Mouse (Mus musculus) hematopoietic stem cell, adult 5-6 weeks (primary cell): ENCODE measurements around the gene Ppp1r12b. TPM values are rescaled to one million over a fixed set of nuclear protein-coding genes. Genes with fewer than 3 reads are reported as not detected.

Source experiments
- ATAC-seq, 2 experiments: fragments of 125-278 bp in 1 of 2; replicated peaks in 1 of 2; 2 replicates each; pipeline ENCODE4 v1.8.0; 2016 to 2017; ENCODE audit warnings: inconsistent platforms in 2 of 2, mild to moderate bottlenecking in 2 of 2, moderate number of reproducible peaks in 2 of 2, low read depth in 1 of 2, moderate TSS enrichment in 1 of 2; ENCODE audit not compliant: low FRiP score in 2 of 2, poor library complexity in 2 of 2, severe bottlenecking in 2 of 2, insufficient read depth in 1 of 2, low TSS enrichment in 1 of 2
- total RNA-seq: library from RNA; stranded (forward); fragments of 172-1452, 232-1000 nt; gene quantifications from 2 replicates; pipeline ENCODE4 v1.2.3, GENCODE M21; 2017

The Ppp1r12b gene
- total RNA-seq, 1 experiment from 2014 or later: 9.3 TPM

DNA sequence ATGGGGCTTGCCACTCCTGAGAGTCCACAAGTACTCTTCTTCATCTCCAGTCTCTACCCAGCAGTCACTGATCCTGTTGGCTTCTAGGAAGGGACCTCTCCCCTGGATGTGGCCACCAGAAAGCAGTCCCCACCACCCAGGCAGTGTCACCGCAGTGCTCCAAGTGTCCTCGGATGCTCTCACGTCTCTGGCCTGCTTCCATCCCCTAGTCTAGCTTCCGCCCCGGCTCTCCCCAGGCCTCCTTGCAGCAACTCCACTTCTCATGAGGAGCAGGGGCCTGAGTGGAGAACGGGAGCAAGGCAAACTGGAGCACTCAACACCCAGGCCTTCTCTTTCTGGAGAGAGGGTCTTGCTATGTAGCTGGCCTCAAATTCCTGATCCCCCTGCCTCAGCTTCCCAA lies 196.6 kb downstream of the Ppp1r12b start:
- no peak for ATAC-seq

DNA sequence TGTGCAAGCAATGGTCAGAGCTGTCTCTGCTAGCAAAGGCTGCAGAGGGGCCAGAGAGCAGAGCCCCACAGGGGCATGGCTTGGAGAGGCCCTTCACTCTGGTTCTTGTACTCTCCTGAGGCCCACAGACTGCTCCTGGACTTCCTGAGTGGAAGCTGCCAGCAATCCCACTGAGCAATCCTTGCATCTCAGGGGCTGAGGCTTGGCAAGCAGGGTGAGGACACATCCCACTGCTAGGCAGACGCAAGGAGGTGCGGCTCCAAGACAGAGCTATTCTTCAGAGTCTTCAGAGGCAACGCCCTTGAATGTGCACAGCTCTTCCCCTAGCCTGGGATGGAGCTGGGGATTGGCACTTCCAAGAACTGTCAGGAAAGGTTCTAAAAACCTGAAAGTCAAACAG lies 198.5 kb downstream of the Ppp1r12b start:
- no peak for ATAC-seq

DNA sequence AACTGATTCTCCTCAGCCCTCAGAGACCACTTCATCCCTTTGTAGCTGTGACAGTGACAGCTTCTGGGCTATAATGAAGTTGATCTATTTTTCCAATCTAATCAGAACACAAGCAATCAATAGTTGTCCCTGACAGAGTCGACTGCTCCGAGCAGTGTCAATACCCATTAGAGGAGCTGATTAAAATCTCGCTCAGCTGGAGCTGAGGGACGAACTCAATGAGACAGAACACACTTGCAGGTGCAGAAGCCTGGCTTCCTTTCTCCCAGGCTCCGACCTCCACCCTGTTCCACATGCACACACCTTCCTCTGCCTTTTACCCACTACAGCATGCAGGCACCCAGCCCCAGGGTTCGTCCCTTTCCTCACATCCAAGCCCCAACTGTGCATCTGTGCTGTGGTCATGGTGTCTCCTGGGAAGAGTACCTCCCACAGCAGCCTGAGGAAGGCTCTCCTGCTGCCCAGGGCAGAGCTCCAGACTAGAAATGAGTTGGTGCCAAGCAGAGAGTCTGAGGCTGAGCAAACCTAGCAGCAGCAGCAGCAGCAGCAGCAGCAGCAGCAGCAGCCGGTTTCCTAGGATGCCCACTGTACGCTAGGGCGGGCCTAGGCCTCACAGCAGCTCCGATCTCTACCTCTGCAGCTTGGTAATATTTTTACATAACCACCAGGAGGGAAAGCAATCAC lies 199.4 kb downstream of the Ppp1r12b start:
- ATAC-seq: no peak

DNA sequence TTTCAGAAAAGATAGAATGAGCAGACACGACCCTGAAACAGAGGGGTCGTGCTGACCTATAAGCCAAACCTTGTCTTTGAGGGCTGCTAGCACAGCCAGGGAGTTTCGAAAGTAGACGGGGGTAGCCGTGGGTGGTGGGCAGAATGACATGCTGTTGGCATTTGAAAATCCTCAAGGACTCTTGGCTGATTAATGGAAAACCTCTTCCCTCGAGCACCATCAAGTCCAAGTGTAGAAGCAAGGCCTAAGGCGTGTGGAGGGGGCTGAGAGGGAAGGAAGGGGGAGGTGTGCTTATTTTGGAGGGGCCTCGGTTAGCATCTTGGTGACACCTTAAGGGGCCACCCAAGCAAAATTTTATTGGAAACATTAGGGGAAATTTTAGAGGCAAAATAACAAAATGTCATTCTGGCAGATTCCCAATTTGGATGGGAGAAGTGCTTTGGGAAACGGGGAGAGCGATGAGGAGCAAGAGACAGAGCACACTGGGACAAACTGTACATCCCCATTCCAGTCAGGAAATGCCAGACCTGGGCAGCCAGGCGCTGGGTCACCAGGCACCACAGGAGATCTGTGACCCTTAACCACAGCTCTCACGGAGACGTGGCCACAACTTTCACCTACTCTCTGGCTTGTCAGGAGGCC lies 200.1 kb downstream of the Ppp1r12b start:
- ATAC-seq: no peak

DNA sequence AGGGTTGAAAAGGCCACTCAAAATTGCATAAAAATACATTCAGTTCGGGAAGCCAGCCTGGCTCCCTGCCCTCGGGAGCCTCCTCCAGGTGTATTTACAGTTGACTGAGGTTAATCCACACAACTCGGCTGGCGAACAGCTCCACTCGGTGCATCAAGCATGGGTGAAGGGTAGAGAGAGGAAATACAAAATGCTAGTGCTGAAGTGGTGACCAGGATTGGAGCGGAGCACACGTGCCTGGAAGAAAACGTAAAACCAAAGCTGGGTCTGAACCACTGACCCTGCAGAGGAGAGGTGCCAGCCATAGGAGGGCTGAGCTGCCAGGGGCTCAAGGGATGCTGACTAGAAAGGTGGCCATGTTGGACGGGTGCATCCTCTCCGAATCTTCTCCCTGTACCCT lies 200.9 kb downstream of the Ppp1r12b start:
- no peak for ATAC-seq

DNA sequence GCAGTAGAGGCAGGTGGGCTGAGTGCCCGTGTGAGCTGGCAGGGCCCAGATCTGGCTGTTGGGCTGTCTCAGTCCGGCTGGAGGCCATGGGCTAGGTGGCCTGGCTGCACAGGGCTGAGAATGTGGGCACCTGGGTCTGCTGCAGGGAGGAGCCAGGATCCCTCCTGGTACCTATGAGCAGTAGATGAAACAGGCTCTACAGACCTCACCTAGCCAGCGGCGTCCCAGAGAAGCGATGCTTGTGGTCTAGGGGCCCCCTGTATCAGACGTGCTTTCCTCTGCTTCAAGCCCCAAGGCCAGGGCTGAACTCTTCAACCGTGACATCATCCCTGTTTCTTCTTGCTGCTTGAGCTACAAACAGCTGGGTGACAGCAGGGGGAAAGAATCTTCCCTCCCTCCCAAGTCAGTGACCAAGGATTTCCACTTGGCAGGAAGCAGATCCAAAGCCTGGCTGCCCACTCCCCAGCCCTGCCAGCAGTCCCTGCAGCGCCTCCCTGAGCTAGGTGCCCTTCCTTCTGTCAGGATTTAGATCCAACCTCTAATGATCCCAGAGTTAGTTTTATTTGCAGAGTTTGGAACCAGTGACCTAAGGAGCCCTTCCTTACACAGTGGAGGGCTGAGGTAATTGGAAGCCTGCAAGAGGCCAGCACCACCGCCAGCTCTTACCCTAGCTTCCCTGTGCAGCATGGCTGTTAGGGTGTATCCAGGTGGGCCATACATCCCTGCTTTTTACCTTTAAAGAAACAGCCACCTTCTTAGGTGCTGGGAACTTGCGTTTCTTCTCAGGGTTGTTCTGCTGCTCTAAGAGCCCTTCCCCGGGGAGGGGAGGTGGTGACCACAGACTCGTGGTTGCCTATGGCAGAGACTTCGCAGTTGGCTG lies 201.8 kb downstream of the Ppp1r12b start:
- ATAC-seq: no peak

DNA sequence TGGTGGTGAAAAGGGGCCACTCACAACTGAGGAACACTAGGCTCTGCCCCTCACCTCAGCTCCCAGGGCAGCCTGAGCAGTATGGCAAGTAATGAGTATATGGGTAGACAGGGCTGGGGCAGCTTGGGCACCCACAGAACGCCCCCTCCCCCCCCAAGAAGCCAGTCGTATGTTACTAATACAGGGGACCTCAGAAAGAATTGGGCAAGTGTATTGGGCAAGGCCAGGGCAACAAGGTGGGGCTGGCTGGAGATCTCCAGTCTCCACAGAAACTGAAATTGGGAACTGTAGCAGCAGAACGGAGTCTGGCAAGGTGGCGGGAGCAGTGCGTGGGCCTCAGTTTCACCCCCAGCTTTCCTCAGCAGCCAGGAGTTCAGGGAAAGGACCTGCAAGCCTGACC lies 203.3 kb downstream of the Ppp1r12b start:
- ATAC-seq: no peak

DNA sequence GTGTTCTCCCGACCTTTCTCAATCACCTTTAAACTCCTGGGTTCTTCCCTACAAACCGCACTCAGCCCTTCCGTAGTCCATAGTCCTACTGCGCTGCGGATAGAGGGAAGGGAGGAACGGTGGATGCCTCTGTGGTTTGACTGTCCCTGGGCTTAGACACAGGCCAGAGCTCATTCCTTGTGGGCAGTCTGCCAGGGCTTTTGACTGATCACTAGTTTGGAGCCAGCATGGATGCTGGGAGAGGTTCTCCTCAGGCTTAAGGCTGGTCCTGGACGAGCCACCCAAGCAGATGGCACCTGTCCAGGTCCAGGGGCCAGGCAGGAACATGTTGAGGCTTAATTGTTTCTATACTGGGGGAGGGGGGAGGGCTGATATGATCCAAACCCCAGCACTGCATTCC lies 205.9 kb downstream of the Ppp1r12b start:
- ATAC-seq: no peak

DNA sequence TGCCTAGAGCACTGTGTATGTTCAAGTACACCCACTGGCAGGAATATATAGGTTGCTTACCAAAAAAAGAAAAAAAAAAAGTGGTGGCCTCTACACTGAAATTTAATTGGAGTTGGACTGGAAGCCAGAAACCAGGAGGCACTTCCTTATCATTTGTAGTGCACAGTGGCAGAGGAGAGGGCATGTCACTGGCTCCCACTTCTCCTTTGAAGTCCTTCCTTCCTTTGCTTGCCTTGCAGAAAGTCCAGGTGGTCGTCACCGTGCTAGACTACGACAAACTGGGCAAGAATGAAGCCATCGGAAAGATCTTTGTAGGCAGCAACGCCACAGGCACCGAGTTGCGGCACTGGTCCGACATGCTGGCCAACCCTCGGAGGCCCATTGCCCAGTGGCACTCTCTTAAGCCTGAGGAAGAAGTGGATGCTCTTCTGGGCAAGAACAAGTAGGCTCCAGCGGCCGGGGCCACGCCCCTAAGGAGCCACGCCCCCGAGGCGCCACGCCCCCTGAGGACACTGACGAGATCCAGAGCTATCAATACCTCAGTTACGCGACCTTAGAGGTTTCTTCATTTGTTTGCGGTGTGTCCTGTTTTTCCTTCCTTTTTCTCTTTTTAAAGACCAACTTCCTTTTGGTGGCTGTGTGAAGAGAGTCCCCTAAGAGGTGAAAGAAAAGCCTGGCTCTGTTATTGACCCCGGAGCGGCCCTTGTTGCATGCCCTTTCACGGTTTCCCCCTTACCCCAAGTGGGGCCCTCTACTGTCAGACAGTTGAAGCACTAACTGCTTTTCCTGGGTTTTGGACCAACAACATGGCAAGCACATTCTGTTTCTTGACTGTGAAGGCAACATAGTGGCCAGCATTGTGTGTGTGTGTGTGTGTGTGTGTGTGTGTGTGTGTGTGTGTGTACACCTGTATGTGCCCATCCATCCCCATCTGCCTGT lies 208.2 kb downstream of the Ppp1r12b start:
- ATAC-seq: peak; percentile 77 to 84

DNA sequence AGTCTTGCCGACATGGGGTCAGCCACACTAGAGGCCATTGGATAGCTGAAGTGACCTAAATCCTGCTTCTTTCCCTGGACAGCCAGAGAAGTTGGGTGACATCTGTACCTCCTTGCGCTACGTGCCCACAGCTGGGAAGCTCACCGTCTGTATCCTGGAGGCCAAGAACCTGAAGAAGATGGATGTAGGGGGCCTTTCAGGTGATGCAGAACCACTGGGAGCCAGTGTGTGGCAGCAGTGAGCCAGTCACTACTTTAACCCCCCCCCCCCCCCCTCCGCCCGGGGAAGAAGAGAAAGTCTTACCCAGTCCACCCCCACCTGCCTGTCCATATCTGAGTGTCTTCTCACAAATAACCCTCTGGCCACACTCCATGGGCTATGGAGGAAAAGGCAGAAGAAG lies 210.1 kb downstream of the Ppp1r12b start:
- ATAC-seq: no peak

DNA sequence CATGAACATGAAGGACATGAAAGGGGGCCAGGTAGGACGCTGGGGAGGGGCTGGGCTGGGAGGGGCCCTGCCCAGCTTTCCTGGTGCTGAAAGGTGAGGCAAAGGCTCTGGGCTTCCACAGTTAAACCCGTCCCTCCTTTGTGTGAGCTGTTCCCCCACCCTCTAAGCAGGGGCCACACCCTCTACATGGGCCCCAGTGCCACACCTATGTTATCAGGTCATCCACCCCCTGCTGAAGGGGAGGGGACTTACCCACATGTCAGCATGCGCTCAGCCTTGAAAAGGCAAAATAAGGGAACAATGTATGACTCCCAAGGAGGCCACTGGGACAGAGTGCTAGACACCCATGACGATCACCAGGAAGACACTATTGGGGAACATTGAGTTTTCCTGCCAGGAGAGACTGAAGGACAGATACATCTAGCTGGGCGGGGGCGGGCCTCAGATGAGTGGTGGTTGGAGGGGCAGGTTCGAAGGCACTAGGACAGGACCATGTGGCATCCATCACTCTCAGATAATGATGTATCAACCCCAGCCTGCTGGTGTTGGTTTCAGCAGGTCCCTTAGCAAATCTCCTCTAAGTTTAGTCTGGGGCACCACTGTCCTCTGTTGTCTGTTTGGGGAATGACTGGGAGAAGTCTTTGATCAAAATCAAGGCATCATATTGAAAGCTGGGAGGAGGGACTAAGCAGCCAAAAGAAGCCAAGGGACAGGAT lies 213.6 kb downstream of the Ppp1r12b start:
- no peak for ATAC-seq

DNA sequence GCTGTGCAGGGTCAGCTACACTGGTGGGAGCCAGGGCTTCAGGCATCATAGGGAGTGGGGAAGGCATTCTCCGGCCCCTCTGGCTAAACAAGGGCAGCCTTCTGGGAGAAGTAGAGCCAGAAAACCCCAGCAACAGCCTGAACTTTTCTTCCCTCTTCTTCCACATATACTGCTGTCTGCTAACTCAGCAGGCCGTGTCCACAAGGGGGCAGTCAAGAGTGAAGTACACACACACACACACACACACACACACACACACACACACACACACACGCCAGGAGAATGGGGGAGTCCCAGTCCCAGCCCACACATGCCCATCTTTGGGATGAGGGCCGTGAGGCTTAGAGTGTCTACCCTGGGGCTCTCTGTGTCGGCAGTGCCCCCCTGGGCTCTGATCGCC lies 214.3 kb downstream of the Ppp1r12b start:
- ATAC-seq: no peak

DNA sequence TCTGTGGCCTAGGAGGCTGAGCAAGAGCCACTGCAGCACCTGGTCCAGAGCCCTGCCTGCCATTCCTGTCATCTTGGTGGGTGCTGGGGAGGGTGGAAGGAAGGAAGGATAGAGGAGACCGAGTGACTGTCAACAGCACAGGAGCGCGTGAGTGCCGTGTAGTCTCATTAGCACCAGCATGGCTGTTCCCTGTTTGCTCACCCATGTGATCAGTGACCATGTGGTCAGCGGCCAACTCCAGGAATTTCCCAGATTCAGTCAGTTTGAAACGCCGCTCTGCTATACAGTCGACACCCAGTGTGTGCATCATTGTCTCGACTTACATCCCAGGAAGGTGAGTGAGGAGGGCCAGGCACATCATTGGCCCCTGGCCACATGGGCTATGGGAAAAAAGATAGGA lies 218.3 kb downstream of the Ppp1r12b start:
- no peak for ATAC-seq

DNA sequence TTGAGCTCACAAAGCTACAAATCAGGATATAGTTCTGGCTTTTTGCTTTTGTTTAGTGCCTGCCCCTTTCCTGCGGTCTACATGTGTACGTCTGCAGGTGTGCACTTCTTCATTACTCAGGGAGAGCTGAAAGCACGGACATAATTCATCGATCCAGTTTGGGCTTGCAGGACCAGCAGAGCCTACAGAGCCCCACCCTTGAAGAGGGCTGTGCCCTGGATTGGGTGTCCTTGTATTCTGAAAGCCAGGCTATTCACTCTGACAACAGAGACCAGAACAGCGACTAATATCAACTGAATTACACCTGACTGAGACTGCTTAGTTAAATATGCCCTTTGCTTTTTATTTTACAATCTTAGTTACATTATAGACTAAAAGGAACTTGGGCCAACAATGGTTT lies 222.1 kb downstream of the Ppp1r12b start:
- ATAC-seq: no peak

DNA sequence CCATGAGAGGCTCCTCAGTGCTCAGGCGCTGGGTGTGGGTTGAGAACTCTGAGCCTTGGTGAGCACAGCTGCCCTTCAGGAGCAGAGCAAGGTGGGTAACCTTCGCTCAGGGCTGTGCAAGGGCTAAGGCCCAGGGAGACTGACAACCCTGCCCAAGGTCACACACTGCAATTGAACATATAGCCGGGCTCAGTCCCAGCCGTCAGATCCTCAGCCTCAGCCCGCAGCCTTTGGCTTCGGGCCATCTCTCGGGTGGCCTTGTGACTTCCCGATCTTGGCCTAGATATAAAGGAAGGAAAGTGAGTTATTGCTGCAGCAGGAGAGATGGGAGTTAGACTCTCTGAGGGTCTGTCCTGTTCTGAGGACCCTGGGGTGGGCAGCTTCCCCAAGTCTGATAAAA lies 228.5 kb downstream of the Ppp1r12b start:
- peak in 1 of 2 experiments; percentile 8; a peak in 1 of 4 replicates for ATAC-seq

DNA sequence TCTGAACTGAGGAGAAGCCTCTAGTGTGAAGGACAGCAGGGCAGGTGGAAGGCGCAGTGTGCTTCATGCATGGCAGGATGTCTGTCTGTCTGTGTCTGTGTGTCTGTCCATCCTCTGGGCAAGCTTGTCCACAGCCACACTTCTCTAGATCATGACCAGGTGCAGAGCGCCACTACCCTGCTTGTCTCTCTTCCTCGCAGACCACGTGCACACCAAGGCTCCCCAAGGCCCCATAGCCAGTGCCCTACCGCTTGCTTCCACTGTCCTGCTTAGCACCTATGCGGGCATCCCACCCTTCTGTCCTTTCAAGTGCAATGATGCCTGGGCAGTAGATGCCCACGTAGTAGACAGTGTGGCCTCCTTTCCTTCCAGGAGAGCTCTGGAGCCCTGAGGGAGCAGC lies 229.3 kb downstream of the Ppp1r12b start:
- ATAC-seq: no peak

DNA sequence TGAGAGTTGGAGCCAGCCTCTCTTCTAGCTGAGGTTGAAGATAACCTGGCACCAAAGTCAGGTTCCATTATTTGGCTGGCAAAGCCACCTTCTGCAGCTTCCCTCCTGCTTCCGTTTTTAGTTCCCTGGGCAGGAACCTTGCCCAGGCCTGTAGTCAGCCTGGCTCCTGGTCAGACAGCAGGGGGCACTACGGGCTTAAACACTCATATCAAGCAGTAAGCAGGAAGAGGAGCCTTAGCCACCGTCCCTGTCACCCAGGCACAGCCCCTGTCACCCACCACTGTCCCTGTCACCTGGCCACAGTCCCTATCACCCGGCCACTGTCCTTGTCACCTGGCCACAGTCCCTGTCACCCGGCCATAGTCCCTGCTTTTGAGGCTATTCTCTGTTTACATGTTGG lies 230.5 kb downstream of the Ppp1r12b start:
- peak; percentile 59 to 70 for ATAC-seq
